Mouse (Mus musculus) spleen, postnatal 14 days (tissue): ENCODE results near the gene Rnf126.

Experiments used
- DNase-seq, 2 experiments: peaks; one replicate each; pipeline ENCODE4 v3.0.0; 2021 to 2022; ENCODE audit warnings: low spot score in 2 of 2

Gene Rnf126

GRCm38 (mm10) chr10:79732500-79732899, 34.3 kb downstream of the Rnf126 start:
- peak in 1 of 2 experiments; percentile 53 for DNase-seq

GRCm38 (mm10) chr10:79729357-79729965, 37.3 kb downstream of the Rnf126 start:
- DNase-seq, result no peak

- no peak for DNase-seq
These were observed 38.2 kb downstream of the Rnf126 start for GRCm38 (mm10) chr10:79728323-79729249.

GRCm38 (mm10) chr10:79726090-79726489, 40.7 kb downstream of the Rnf126 start:
- DNase-seq, result peak; percentile 55 to 69

DNA sequence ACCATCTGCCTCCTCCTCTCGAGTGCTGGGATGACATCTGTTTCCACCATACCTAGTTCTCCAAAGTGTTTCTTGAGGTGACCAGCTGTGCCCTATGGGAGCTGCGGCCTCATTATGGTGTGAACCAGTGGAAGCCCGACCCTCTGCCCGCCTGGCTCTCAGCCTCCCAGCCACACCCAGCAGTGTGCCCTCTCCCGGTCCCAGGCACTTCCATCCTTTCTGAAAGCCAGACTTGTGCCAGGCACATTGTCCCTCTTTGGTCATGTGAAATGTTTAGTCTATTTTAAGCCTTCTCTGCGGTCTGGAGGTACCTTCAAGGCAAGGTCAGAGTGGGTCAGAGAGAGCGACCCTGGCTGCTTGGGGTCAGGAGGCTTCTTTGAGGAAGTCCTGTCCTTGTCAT, 43.1 kb downstream of the Rnf126 start:
- DNase-seq, result no peak

DNA sequence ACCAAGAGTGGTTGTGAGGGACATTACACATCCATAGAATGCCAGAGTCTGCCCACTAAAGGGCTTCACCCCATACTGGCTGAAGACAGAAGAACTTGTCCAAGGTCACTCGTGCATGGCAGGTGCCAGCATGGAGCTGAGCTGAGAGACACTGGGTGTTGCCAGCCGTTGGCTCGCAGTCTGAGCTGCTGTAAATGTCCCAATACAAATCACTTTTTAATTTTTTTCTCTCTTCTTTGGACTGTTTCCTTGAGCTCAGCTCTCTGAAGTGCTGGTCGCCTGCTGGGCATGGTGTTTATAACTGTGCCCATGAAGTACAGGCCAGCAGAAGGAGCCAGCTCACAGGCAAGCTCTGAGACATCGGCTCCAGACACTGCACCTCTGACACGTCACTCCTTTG, 43.7 kb downstream of the Rnf126 start:
- DNase-seq, result no peak

- DNase-seq, result no peak
These were observed 45.7 kb downstream of the Rnf126 start for GRCm38 (mm10) chr10:79721089-79721488.

DNA sequence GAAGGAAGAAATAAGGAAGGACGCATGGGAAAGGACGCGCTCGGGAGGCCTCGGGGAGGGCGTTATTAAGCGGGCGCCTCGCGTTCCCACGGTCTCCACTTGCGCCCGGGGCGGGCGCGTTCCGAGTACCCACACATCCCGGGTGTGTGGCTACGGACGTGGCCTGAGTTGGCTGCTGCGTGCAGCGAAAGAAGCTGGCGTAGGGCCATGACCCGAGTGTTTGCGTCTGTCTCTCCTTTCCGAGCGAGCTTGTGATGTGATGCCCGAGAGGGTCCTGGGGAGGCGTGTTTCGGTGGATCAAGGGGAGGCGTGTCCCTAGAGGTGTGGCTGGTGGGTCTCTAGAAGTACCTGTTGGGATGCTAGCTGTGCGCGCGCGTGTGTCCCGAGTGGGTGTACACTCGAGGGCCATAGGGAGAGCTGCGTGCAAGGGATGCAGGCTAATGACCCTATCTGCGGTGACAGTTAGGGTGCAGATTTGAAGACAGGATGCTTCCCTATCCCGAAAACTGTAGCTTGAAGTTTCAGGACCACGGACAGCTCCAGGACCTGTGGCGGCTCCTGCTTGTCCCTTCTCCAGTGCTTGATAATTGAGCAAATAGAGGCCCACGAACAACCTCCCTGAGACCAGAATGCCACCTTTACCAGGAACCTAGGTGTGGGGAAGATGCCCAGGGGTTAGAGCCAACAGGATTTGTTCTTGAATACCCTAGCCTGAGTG, 49.0 kb downstream of the Rnf126 start:
- peak in 1 of 2 experiments; percentile 51 for DNase-seq

DNA sequence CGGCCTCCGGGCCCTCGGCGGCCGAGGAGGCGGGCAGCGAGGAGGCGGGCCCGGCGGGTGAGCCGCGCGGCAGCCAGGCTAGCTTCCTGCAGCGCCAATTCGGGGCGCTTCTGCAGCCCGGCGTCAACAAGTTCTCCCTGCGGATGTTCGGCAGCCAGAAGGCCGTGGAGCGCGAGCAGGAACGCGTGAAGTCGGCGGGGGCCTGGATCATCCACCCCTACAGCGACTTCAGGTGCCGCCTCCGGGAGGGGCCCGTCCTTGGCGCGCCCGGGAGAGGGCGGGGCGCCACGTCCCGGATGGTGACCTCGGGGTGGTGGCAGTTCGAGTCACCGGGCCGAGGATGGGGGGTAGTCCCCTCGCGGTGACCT, 49.8 kb downstream of the Rnf126 start:
- no peak for DNase-seq

DNA sequence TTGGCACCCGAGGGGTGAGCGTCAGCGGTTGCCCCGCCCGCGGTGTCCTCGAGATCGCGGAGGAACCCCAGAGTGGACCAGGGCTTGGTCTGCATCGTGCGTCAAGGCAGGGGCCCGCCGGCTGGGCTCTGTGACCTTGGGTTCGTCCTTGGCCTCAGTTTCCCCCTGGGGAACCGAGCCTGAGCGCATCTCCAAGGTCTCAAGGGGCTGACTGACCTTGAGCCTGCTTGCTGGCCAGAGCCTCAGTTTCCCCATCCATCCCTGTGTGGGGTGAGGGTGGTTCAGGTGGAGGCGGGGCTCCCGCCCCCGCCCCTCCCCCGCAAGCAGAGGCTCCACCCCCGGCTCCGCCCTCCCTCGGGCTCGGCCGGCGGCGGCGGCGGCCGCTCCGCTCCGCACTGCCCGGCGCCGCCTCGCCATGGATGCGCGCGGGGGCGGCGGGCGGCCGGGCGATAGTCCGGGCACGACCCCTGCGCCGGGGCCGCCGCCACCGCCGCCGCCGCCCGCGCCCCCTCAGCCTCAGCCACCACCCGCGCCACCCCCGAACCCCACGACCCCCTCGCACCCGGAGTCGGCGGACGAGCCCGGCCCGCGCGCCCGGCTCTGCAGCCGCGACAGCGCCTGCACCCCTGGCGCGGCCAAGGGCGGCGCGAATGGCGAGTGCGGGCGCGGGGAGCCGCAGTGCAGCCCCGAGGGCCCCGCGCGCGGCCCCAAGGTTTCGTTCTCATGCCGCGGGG, 50.3 kb downstream of the Rnf126 start, which contains the start of gene Hcn2:
TSS of gene Hcn2 (plus strand) at position 381 of the 734 bp plus-strand sequence.
- DNase-seq, result no peak

DNA sequence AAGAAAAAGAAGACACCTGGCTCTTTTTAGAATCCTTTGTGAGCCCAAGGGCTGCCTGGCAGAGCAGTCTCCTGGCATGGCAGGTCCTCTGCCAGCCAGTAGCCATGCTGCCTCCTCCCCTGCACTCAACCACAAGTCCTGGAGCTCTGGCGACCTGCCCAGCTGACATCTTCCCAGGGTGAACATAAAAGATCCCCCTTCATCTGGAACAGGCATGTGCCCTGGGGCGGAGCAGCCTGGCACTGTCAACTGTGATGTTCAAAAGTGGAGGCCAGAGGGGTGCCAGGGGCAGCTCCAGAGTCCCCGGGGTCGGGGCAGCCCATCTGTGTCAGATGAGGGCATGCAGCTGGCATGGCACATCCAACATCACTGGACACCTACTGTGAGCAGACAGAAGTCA, 51.8 kb downstream of the Rnf126 start:
- no peak for DNase-seq

- no peak for DNase-seq
These were observed 53.6 kb downstream of the Rnf126 start for GRCm38 (mm10) chr10:79713163-79713562.

DNA sequence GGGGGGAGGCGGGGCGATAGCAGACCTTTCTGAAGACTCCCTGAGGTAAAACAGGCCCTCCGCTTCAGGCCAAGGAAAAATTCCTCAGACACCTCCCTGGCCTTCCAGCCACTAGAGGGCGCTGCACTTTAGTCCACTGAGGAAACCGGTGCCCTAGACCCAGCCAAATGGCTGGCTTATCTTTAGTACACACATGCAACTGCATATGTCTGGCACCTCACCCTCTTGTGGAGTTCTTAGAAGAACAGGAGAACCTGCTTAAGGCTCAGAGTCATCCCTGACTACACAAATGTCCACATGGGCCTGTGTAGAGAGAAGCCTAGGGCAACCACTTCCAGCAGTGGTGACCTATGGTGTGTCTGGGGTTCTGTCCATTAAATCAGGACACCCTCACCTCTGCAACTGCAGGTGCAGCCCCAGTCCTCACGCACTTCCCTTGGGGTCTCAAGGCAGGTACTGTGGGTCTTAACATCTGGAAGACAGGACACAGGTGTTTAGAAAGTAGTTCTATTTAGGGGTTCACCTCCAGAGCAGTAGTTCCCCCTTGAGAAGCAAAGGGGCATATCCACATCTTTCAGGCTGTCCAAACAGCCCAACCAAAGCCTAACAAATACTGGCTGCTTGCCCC, 54.1 kb downstream of the Rnf126 start:
- peak; percentile 84 to 91 for DNase-seq

DNA sequence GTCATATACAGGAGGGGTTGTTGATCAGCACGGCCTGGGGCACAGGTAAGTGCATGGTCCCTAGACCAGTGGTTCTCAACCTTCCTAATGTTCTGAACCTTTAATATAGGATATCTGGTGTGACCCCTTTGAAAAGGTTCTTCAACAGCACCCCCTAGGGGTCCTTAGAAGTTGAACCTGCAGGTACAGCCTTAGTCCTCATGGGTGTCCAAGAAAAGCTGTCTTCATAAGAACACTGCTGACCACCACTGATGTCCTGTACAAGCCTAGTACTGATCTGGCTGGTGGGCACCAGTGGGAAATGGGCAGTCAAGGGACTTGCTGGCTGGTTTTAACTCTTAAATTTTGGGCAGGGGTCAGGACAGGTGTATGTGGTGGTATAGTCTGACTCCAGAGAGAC, 54.7 kb downstream of the Rnf126 start:
- no peak for DNase-seq

GRCm38 (mm10) chr10:79709307-79709706, 57.4 kb downstream of the Rnf126 start:
- DNase-seq, result no peak

DNA sequence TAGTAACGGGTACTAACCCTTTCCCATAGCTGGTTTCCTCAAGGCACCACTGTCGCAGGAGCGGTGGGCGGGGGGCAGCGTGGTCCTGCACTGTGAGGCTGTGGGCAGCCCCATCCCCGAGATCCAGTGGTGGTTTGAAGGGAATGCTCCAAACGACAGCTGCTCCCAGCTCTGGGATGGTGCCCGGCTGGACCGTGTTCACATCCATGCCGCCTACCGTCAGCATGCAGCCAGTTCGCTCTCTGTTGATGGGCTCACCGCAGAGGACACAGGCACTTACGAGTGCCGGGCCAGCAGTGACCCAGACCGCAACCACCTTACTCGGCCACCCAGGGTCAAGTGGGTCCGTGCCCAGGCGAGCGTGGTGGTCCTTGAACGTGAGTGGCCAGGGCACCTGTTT, 58.1 kb downstream of the Rnf126 start:
- no peak for DNase-seq
